Mouse (Mus musculus): ENCODE data around the gene Pde5a. TPM values are rescaled to one million over a fixed set of nuclear protein-coding genes. Genes with fewer than 3 reads are reported as not detected.

Gene Pde5a
- polyA plus RNA-seq, 1 experiment from 2014 or later = 0.83 TPM

Other genes with a start within 250 kb of the Pde5a start
- 4.1 and 4.6 TPM in 2 replicates for gene Fnbp1l, start 109.2 kb upstream of the Pde5a start, polyA plus RNA-seq (2015; fragmentation: Nextera tagmentation; extraction: Ambion mirVana)
- gene Fabp2, start 166.1 kb downstream of the Pde5a start, polyA plus RNA-seq (2015; fragmentation: Nextera tagmentation; extraction: Ambion mirVana) = 8.3 and 16.5 TPM in 2 replicates
- not detected in 2 replicates for gene Gm10959, start 190.4 kb downstream of the Pde5a start, polyA plus RNA-seq (2015; fragmentation: Nextera tagmentation; extraction: Ambion mirVana)
- 67.1 and 91.3 TPM in 2 replicates for gene 1810037I17Rik, start 195.3 kb downstream of the Pde5a start, polyA plus RNA-seq (2015; fragmentation: Nextera tagmentation; extraction: Ambion mirVana)

Measured in liver, embryonic 16.5 days (tissue).